Mouse (Mus musculus): Measurements from ENCODE around the gene Mgat2.
A peak's percentile ranks its signal among the peaks of the same experiment; 100 is the strongest.

The Mgat2 gene

DNA sequence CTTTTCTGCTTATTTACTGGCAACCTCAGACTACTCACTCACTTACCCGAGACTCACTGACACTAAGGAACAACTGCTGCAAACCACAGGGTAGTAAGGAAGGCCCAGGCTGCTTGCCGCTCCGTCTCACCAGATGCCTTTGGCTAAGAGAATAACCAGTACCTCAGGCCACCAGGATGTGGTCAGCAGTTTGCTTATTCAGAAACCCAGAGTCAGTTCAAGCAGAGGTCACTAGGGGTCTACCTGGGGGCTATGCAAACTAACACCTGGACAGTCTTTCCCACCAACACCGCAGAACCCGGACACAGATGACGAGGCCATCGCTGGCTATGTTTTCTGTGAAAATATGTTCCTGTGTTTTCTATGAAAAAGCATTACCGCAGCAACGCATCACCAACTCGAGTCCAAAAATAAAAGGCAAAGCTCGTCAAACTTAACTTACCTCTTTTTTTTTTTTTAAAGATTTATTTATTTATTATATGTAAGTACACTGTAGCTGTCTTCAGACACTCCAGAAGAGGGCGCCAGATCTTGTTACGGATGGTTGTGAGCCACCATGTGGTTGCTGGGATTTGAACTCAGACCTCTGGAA, 29.3 kb downstream of the Mgat2 start:
- no peak for DNase-seq (ENCODE audit: low spot score)

DNA sequence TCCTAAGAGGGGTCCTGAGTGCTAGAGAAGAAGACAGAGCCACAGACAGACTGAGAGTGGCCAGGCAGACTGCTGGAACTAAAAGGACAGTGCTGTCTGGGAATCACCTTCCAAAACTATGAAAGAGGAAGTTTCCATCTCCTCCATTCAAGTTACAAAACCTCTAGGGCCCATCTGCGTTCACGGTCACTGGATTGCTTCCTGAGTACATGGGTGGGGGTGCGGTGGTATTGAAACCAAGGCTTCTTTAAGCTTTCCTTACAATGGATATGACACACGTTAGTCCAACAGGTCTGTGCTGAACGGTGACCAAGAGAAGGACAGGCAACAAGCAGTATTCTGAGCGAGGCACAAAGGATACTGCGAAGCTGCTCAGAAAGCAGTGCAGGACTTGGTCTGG, 30.4 kb downstream of the Mgat2 start:
- no peak for DNase-seq (ENCODE audit: low spot score)

DNA sequence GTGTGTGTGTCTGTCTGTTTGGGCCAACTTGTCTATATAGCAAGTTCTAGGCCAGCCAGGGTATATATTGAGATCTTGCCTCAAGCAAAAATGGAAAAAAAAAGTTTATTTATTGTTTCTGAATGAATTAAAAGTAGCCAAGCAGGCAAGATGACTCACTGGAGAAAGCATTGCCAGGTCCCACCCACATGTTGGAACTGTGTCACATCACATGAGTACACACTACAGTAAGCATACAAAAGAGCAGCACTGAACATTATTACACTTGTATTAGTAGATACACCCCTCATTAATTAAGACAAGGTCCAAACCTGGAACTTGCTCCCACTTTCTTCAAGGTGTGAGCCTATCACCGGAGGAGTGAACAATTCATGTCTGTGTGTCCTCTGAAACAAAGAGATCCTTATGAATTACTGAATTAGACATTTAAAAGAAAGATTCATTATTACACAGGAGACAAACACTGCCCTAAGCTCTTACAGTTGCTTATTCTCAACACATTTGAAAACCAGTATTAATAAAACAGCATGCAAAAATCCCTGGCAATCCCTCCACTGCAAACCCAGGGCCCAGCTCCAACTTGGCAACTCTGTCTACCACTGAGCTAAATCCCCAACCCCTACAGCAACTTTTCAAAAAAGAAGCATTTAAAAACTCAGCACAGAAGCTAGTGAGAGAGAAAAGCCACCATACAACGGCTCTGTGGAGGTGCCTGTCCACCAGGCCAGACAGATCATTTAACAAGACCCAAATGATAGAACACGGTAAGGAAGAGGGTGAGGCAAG, 31.2 kb downstream of the Mgat2 start:
- peak; percentile 33 for DNase-seq (ENCODE audit: low spot score)

DNA sequence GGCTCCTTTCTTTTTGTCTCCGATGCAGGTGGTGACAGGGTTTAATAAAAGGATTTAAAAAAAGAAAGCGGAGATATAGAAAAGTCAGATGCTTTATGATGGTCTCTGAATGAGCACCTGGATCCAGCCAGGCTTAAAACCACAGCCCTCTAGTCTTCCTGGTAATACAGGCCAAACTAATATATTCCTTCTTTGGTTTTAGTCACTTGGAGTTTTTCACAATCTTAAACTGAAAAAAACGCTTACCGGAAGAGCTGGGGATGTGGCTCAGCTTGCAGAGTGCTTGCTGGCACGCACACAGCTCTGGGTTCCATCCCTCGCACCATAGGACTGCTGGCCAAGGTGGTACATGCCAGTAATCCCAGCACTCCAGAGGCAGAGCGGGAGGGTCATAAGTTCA, 32.6 kb downstream of the Mgat2 start:
- DNase-seq (ENCODE audit: low spot score), result no peak

DNA sequence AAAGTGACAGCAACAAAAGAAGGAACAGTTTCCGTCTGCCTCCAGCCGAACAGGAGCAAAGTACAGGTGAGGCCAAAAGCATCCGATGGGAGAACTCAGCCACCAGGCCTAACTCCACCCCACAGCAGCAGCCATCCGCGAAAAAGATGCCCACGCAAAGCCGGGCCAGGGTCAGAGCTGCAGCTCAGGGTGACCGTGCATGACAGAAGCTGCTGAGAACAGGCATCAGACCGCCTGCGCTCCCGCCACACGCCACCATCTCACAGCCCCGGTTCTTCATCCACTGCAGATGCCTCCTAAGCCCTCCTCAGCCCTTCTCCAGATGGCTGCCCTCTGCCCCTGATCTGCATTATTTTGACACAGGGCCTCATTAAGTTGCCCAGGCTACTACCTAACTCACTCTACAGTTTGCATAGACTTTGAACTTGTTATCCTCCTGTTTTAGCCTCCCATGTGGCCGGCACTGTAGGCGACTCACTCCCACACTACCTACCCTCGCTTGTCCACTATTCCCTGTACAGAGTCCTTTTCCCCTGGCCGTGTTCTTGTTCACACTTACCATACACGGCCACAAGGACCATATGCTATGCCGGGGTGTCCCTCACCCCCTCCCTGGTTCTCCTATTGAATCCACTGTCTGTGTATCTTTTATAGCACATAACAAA, 36.8 kb downstream of the Mgat2 start:
- DNase-seq (ENCODE audit: low spot score), result no peak

DNA sequence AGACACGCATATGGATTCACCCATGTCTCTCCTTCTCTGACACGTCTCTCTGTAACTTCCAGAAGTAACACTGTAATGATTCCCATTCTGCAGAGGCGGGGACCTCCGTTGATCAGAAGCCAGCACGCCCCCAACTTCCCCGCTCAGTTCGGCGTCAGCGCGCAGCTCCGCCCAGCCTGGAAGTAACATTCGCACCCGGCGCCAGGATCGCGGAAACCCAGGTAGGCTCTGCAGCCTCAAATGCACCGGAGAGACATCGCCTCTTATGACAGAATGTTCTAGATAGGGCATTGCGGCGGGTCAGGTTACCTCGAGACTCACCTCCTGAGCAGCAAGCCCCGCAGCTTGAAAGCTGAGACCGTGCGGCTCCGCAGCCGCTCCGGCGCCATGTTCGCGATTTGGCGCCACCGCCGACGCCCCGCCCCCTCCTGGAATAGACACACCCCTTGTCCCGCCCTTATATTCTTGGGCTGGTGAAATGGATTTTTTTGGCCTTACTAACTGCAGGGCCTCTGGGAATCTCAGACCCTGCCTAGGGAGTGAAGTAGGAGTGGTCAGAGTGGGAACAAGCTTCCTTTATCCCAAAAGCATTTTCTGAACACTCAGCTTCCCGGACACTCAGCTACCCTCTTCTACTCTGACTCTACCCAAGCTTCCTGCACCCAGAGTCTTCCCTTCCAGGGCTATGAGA, 44.0 kb downstream of the Mgat2 start, which contains the start of gene Pole2:
Gene Pole2, minus strand, starts transcription at position 420 of the 691 bp plus-strand sequence.
- DNase-seq (ENCODE audit: low spot score), result peak; percentile 73

DNA sequence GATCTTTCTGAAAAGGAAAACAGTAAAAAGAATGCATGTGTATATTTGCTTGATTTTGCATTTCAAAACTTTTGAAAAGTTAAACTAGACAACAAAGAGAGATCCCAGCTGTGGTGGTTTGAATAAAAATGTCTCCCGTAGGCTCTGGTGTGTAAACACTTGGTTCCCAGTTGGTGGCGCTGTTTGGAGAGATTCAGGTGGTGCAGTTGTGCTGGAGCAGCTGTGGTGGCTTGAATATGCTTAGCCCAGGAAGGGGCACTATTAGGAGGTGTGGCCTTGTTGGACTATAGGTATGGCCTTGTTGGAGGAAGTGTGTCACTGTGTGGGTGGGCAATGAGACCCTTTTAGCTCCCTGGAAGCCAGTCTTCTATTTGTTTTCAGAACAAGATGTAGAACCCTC, 45.3 kb downstream of the Mgat2 start:
- DNase-seq (ENCODE audit: low spot score), result no peak

DNA sequence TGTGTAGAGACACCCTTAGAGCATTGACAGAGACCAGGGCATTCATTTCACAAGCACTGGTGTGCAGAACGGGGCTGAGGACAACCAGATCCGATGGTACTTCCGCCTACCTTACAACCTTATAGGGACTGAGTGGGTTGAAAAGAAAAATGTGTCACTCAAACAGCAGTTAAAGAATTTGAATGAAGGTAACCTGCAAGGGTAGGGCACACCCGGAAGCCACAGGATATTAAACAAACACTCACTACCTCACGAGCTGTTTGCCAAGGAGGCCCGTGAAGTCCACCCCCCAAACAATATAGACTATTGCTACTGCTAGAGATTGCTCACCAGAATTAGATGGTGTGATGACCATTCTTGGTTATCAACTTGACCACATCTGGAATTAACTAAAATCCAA, 51.8 kb downstream of the Mgat2 start:
- no peak for DNase-seq (ENCODE audit: low spot score)
